Mouse (Mus musculus) myocyte (in vitro differentiated cells): Measurements from ENCODE around the gene Frk. TPM values are rescaled to one million over a fixed set of nuclear protein-coding genes. Genes with fewer than 3 reads are reported as not detected.
"Not testable (repeated sequence)": the region's sequence is repeated elsewhere in the genome, so short reads cannot be mapped to it uniquely, and the experiment has no call there.

Source experiments
- H3K27me3 ChIP-seq: one replicate; pipeline ENCODE4 v1.6.1; 2011; ENCODE audit not compliant: control insufficient read depth, insufficient read depth, insufficient read length
- H3K36me3 ChIP-seq: one replicate; pipeline ENCODE4 v1.6.1; 2011; ENCODE audit not compliant: control insufficient read depth, insufficient read depth
- H3K4me2 ChIP-seq: one replicate; pipeline ENCODE4 v1.6.1; 2011; ENCODE audit warnings: low read depth, control low read depth
- H3K4me3 ChIP-seq: one replicate; pipeline ENCODE4 v1.5.1; 2011; ENCODE audit warnings: mild to moderate bottlenecking, control low read depth, moderate library complexity
- H3K79me2 ChIP-seq: one replicate; pipeline ENCODE4 v1.6.1; 2011; ENCODE audit not compliant: control insufficient read depth, insufficient read depth
- H3ac ChIP-seq: one replicate; pipeline ENCODE4 v1.6.1; 2011; ENCODE audit not compliant: control insufficient read depth, insufficient read length
- CEBPB ChIP-seq: IDR thresholded peaks from 2 replicates; pipeline ENCODE4 v1.6.1; 2011; ENCODE audit warnings: mild to moderate bottlenecking, moderate library complexity; ENCODE audit not compliant: poor library complexity, insufficient read depth, severe bottlenecking
- E2F4 ChIP-seq: IDR thresholded peaks from one replicate; pipeline ENCODE4 v1.6.1; 2011; ENCODE audit warnings: mild to moderate bottlenecking, control low read depth, moderate library complexity; ENCODE audit not compliant: insufficient read depth
- MAX ChIP-seq: IDR thresholded peaks from one replicate; pipeline ENCODE4 v1.6.1; 2011; ENCODE audit warnings: low read depth, mild to moderate bottlenecking, control low read depth
- MYOD1 ChIP-seq, 3 experiments: IDR thresholded peaks; one replicate each; pipeline ENCODE4 v1.6.1; 2011; ENCODE audit warnings: control low read depth in 2 of 3, low read depth in 2 of 3, mild to moderate bottlenecking in 2 of 3, moderate library complexity in 1 of 3; ENCODE audit not compliant: insufficient read length in 2 of 3, control insufficient read depth in 1 of 3
- MYOG ChIP-seq, 3 experiments: IDR thresholded peaks; one replicate each; pipeline ENCODE4 v1.6.1; 2011; ENCODE audit warnings: control low read depth in 2 of 3, low read depth in 2 of 3, mild to moderate bottlenecking in 2 of 3; ENCODE audit not compliant: insufficient read length in 2 of 3, control insufficient read depth in 1 of 3, insufficient read depth in 1 of 3
- POLR2A ChIP-seq: IDR thresholded peaks from one replicate; pipeline ENCODE4 v1.6.1; 2011; ENCODE audit warnings: low read depth, mild to moderate bottlenecking, control low read depth, moderate library complexity; ENCODE audit not compliant: insufficient read length
- POLR2AphosphoS2 ChIP-seq: IDR thresholded peaks from one replicate; pipeline ENCODE4 v1.6.1; 2011; ENCODE audit warnings: low read depth, control low read depth; ENCODE audit not compliant: insufficient read length
- REST ChIP-seq: IDR thresholded peaks from one replicate; pipeline ENCODE4 v1.6.1; 2011; ENCODE audit warnings: mild to moderate bottlenecking, control low read depth, moderate library complexity; ENCODE audit not compliant: insufficient read depth, insufficient read length
- SRF ChIP-seq: IDR thresholded peaks from one replicate; pipeline ENCODE4 v1.6.1; 2011; ENCODE audit warnings: low read depth; ENCODE audit not compliant: control insufficient read depth, insufficient read length
- TCF12 ChIP-seq: IDR thresholded peaks from one replicate; pipeline ENCODE4 v1.6.1; 2011; ENCODE audit warnings: mild to moderate bottlenecking, control low read depth; ENCODE audit not compliant: poor library complexity, insufficient read depth, severe bottlenecking
- TCF3 ChIP-seq: IDR thresholded peaks from one replicate; pipeline ENCODE4 v1.6.1; 2011; ENCODE audit warnings: low read depth, control low read depth; ENCODE audit not compliant: insufficient read length
- USF1 ChIP-seq: IDR thresholded peaks from one replicate; pipeline ENCODE4 v1.6.1; 2011; ENCODE audit warnings: low read depth, mild to moderate bottlenecking, control low read depth, moderate library complexity
- polyA plus RNA-seq: library from polyadenylated mRNA; unstranded; fragments of >200 nt; fragmentation: generic; extraction: Trizol; gene quantifications from one replicate; pipeline ENCODE4 v1.2.1, GENCODE M21; 2012; ENCODE audit warnings: missing spikeins

Frk gene
- polyA plus RNA-seq, 1 experiment, result 0.90 TPM

- Histone ChIP-seq H3ac (no peak overlapping the region), H3K27me3 (no peaks in the 10 kb centered on the region), H3K36me3 (no peaks in the 10 kb centered on the region), H3K4me2 (no peak overlapping the region), H3K79me2 (no peaks in the 10 kb centered on the region), H3K4me3 (no peak overlapping the region)
- no peak for TF ChIP-seq USF1
- TF ChIP-seq MAX, result no peak
- no peak for TF ChIP-seq SRF
- no peak for TF ChIP-seq TCF12
- TF ChIP-seq REST, result no peak
- no peak for TF ChIP-seq CEBPB
- no peak for TF ChIP-seq TCF3
- no peak for TF ChIP-seq POLR2A
- no peak for TF ChIP-seq MYOD1 (IDR thresholded peaks at IDR 0.05; ENCODE audit: control insufficient read depth in 1 of 3, insufficient read length in 2 of 3, low read depth in 2 of 3)
- TF ChIP-seq POLR2AphosphoS2, result no peak
- no peak for TF ChIP-seq MYOG (IDR thresholded peaks at IDR 0.05; ENCODE audit: control insufficient read depth in 1 of 3, insufficient read depth in 1 of 3, insufficient read length in 2 of 3, low read depth in 2 of 3)
- TF ChIP-seq E2F4, result no peak
These were observed 132.3 kb downstream of the Frk start for GRCm38 (mm10) chr10:34615474-34615873.

GRCm38 (mm10) chr10:34617216-34617615 lies 134.0 kb downstream of the Frk start:
- no peak overlapping the region for H3ac ChIP-seq
- no peaks in the 10 kb centered on the region for H3K36me3 ChIP-seq
- no peaks in the 10 kb centered on the region for H3K79me2 ChIP-seq
- no peaks in the 10 kb centered on the region for H3K27me3 ChIP-seq
- no peak for TF ChIP-seq MYOD1 (IDR thresholded peaks at IDR 0.05; ENCODE audit: control insufficient read depth in 1 of 3, insufficient read length in 2 of 3, low read depth in 2 of 3)
- TF ChIP-seq USF1, result no peak
- no peak for TF ChIP-seq CEBPB
- no peak overlapping the region for H3K4me2 ChIP-seq
- no peak overlapping the region for H3K4me3 ChIP-seq

- no peaks in the 10 kb centered on the region for H3K79me2 ChIP-seq
- H3K4me3 ChIP-seq, result no peak overlapping the region
- H3K27me3 ChIP-seq, result no peaks in the 10 kb centered on the region
- H3ac ChIP-seq, result no peak overlapping the region
- TF ChIP-seq SRF (peak; percentile 89), USF1 (no peak)
- peak overlapping the region; percentile 48 for H3K4me2 ChIP-seq
- H3K36me3 ChIP-seq, result no peaks in the 10 kb centered on the region
These were observed 135.3 kb downstream of the Frk start for GRCm38 (mm10) chr10:34618490-34618889.

GRCm38 (mm10) chr10:34620540-34620939 lies 137.3 kb downstream of the Frk start:
- H3K79me2 ChIP-seq, H3K4me2 ChIP-seq, H3ac ChIP-seq, H3K36me3 ChIP-seq, H3K27me3 ChIP-seq, H3K4me3 ChIP-seq: not testable (repeated sequence)

- Histone ChIP-seq H3ac (no peak overlapping the region), H3K4me2 (no peak overlapping the region), H3K27me3 (no peaks in the 10 kb centered on the region), H3K79me2 (no peaks in the 10 kb centered on the region), H3K4me3 (no peak overlapping the region), H3K36me3 (no peaks in the 10 kb centered on the region)
- no peak for TF ChIP-seq TCF3
- TF ChIP-seq POLR2A, result no peak
- no peak for TF ChIP-seq MAX
- TF ChIP-seq MYOD1 (IDR thresholded peaks at IDR 0.05; ENCODE audit: control insufficient read depth in 1 of 3, insufficient read length in 2 of 3, low read depth in 2 of 3), result no peak
- TF ChIP-seq MYOG (IDR thresholded peaks at IDR 0.05; ENCODE audit: control insufficient read depth in 1 of 3, insufficient read depth in 1 of 3, insufficient read length in 2 of 3, low read depth in 2 of 3), result no peak
- no peak for TF ChIP-seq SRF
- TF ChIP-seq CEBPB, result no peak
- TF ChIP-seq E2F4, result no peak
- TF ChIP-seq POLR2AphosphoS2, result no peak
- no peak for TF ChIP-seq USF1
- TF ChIP-seq TCF12, result no peak
- TF ChIP-seq REST, result no peak
These were observed 155.0 kb downstream of the Frk start for GRCm38 (mm10) chr10:34638245-34638644.

Other genes starting within 250 kb of the Frk start
- gene Tspyl1, start 201.2 kb upstream of the Frk start, polyA plus RNA-seq, result 26.4 TPM
- 6.0 TPM for gene Tspyl4, start 186.0 kb upstream of the Frk start, polyA plus RNA-seq
- 0.08 TPM for gene Col10a1, start 93.4 kb upstream of the Frk start, polyA plus RNA-seq
- gene Nt5dc1, start 64.8 kb upstream of the Frk start, polyA plus RNA-seq, result 4.0 TPM